Mouse (Mus musculus) cerebellum, postnatal 14 days (tissue): Measurements from ENCODE around the gene Rnf166.

Experiments used
- DNase-seq, 2 experiments: peaks; one replicate each; pipeline ENCODE4 v3.0.0; 2021; ENCODE audit warnings: mixed read lengths in 2 of 2

The Rnf166 gene

GRCm38 (mm10) chr8:122437708-122438331 is 38.0 kb downstream of the Rnf166 start:
- no peak for DNase-seq

DNA sequence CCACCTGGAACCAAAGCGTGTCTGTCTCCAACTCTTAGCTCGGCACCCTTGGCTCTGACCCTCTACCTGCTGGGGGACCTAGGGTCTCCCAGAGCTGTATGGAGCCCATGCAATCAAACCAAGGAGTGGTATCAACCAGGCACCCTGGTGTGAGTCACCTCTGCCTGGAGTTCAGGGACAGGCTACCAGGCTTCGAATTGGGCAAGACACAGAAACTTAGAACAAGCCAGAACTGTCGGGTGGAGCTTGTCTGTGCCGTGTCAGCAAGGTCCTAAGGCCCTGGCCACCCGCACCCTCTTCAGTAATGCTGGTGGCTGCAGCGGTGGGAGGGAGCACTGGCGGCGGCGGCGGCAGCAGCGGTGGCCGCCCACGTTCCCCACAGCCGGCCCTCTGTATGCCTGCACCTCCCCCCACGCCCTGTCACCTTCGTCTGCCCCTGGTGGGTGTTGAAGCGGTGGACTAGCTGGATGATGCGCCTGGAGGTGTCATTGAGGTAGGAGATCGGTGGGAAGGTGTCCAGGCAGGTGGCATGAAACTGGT is 39.2 kb downstream of the Rnf166 start:
- DNase-seq, result no peak

GRCm38 (mm10) chr8:122436146-122436545 is 39.7 kb downstream of the Rnf166 start:
- DNase-seq, result no peak

- DNase-seq, result no peak
These were observed 40.5 kb downstream of the Rnf166 start for GRCm38 (mm10) chr8:122435375-122435774.

- no peak for DNase-seq
These were observed 42.5 kb downstream of the Rnf166 start for GRCm38 (mm10) chr8:122433269-122433905.

- no peak for DNase-seq
These were observed 43.2 kb downstream of the Rnf166 start, which contains the start of gene Cyba for GRCm38 (mm10) chr8:122432443-122433268. Gene Cyba (minus strand): TSS chr8:122432930.

GRCm38 (mm10) chr8:122431694-122432442 is 44.0 kb downstream of the Rnf166 start:
- peak; percentile 41 to 51 for DNase-seq

DNA sequence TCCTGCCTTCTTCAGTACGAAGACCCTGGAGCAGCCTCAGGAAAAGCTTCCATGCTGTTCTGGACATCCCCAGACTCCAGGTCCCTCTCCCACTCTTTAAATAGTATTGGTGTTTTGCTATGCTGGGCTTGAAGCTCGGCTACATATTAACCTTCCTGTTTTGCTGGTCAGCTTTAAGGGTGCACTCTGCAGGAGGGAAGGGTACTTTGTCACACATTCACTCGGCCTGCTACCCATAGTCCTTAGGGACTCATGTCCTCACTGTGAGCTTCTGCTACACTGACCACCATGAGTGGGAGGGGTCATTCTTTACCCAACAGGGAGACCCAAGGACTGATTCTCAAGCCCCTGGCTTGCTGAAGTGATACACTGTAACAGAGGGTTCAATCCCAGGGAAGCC is 45.2 kb downstream of the Rnf166 start:
- no peak for DNase-seq

- DNase-seq, result no peak
These were observed 45.7 kb downstream of the Rnf166 start for GRCm38 (mm10) chr8:122430058-122430636.

- DNase-seq, result no peak
These were observed 47.7 kb downstream of the Rnf166 start for GRCm38 (mm10) chr8:122428163-122428562.

GRCm38 (mm10) chr8:122427607-122428006 is 48.3 kb downstream of the Rnf166 start:
- DNase-seq, result peak in 1 of 2 experiments; percentile 56

- DNase-seq, result no peak
These were observed 49.7 kb downstream of the Rnf166 start for GRCm38 (mm10) chr8:122426145-122426544.

DNA sequence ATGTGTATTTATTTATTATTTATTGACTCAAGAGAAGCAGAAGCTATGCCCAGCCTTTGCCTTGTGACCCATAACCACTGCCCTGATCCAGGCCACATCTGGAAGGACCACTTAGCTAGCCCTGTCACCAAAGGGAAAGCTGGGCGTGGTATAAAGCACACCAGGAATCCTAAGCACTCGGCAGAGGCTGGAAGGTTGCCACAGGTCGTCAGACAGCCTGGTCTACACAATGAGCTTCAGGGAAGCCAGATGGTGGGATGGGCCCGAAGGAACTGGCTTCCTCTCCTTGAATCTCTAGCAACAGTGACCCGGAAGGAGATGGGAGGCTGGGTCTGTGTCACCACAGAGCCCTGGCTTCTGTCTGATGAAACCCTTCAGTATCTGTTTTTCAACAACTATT is 52.2 kb downstream of the Rnf166 start:
- peak; percentile 56 to 73 for DNase-seq

- DNase-seq, result no peak
These were observed 52.6 kb downstream of the Rnf166 start for GRCm38 (mm10) chr8:122423217-122423616.

DNA sequence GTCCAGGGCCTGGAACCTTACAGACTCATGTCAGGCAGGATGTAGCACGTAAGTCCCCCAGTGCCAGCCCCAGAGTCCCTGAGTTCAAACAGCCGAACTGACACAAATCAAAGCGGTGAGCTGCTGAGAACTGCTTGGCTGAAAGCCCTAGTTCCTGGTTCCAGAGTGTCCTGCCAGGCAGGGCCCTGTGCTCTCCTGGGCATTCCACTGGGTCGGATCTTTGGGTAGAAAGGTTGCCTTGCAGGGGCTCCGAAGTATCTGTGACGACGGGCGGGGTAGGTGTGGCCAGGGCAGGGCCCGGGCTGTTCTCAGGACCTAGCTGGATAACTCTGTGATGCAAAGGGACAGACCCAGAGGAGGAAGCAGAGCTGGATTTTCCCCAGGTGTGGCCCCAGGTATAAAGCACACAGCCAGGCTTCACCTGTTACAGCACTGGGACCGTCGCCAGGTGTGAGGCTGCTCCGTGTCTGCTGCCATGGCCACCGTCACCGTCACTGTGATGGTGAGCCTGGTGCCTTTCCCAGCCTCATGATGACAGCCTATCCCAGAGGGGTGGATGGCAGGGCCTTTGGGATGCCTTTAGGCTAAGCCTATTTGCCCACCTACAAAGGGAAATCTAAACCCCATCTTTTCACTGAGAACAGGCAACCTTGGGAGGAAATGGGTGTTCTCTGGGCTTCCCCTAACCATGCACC is 54.3 kb downstream of the Rnf166 start, which contains the start of gene Il17c:
Il17c (plus strand) TSS at position 645 of the 695 bp plus-strand sequence.
- DNase-seq, result peak; percentile 62 to 78

DNA sequence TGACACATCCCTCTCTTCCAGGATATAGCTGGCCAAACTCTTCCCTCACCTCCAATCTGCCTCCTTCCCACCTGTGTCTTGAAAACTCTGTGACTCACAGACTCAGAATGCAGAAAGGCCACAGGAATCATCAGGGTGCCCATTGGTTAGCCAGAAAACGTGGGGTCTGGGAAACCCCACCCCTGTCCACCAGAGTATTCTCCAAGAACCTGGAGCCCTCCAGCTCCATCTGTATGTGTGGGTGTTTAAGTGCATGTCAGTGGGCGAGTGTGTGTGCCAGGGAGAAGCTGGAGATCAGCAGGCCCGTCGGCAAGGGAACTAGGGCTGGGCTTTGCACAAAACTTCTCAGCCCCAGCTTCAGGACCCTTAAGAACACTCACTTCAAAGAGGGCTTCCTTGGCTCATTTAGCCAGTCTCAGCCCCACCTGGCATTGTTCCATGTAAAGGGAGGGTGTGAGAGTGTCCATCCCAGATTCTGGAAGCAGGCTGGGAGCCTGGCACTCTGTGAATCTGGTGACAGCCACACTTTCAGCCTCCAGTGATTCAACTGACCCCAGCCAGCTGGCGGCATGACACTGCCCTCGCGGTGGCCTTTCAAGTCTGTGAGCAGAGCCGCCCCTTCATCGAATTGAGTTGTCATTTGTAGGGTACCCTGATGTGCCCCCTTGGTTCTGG is 55.8 kb downstream of the Rnf166 start:
- peak; percentile 65 to 73 for DNase-seq
